Mouse (Mus musculus): ENCODE results near the gene Pnkd.

DNA sequence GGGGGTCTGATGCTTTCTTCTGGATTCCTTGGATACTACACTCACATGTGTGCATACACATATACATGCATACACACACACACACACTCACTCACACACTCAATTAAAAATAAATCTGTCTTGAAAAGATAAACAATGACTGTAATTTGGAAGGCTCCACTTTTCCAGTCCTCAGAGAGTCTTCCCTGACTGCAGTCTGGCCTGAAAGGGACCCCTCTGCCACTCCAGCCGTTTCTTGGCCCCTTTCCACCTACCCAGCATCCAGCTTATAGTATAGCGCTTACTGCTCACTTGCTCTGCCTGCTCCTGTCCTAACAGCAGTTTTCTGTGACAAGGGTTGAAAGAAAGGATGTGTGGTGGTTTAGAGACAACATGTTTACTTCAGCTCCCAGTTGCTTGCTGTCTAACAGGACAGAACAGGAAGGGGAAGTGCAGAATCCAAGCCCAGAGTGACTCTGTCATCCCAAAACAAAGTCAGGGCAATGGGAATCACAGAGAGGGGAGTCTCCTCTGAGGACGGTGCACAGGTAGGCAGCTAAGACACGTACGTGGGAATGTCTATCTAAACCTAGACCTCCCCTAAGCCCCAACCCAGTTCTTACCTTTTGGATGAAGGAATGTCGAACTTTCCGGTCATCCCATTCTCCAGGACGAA, 8.7 kb downstream of the Pnkd start:
- TF ChIP-seq CTCF (IDR thresholded peaks at IDR 0.05; ENCODE audit: control insufficient read depth, insufficient read depth, low read length) = no peak
- TF ChIP-seq POLR2A (IDR thresholded peaks at IDR 0.05; ENCODE audit: borderline replicate concordance, control insufficient read depth, low read depth, low read length) = no peak
